Mouse (Mus musculus) MEL (cell line): ENCODE results near the gene Cage1.

Source experiments
- CTCF ChIP-seq, 3 experiments: IDR thresholded peaks in 2 of 3; conservative IDR thresholded peaks in 1 of 3; 2 replicates each; pipeline ENCODE4 v1.5.1; 2011 to 2012; ENCODE audit warnings: low read length in 3 of 3, low read depth in 2 of 3, mild to moderate bottlenecking in 2 of 3, improper control_type of control experiment in 1 of 3, inconsistent platforms in 1 of 3, mixed read lengths in 1 of 3, moderate library complexity in 1 of 3; ENCODE audit not compliant: control insufficient read depth in 1 of 3, insufficient read depth in 1 of 3, poor library complexity in 1 of 3, severe bottlenecking in 1 of 3
- E2F4 ChIP-seq: IDR thresholded peaks from 2 replicates; pipeline ENCODE4 v1.6.1; 2011; ENCODE audit warnings: low read depth, low read length, improper control_type of control experiment, borderline replicate concordance
- GATA1 ChIP-seq: IDR thresholded peaks from 2 replicates; pipeline ENCODE4 v1.6.1; 2011; ENCODE audit warnings: low read depth, low read length, improper control_type of control experiment
- POLR2A ChIP-seq, 2 experiments: IDR thresholded peaks; 2 replicates each; pipeline ENCODE4 v1.6.1; 2011 to 2012; ENCODE audit warnings: low read length in 2 of 2, mild to moderate bottlenecking in 2 of 2, control low read depth in 1 of 2, improper control_type of control experiment in 1 of 2, low read depth in 1 of 2, moderate library complexity in 1 of 2; ENCODE audit not compliant: control insufficient read depth in 1 of 2, insufficient read depth in 1 of 2, poor library complexity in 1 of 2
- POLR2AphosphoS2 ChIP-seq: IDR thresholded peaks from 2 replicates; pipeline ENCODE4 v1.6.1; 2011; ENCODE audit warnings: low read length, improper control_type of control experiment
- USF2 ChIP-seq, 2 experiments: IDR thresholded peaks; 2 replicates each; pipeline ENCODE4 v1.6.1; 2011 to 2012; ENCODE audit warnings: improper control_type of control experiment in 2 of 2, low read length in 2 of 2, borderline replicate concordance in 1 of 2, inconsistent platforms in 1 of 2, low read depth in 1 of 2, mild to moderate bottlenecking in 1 of 2; ENCODE audit not compliant: insufficient read depth in 1 of 2
- ZC3H11A ChIP-seq: IDR thresholded peaks from 2 replicates; pipeline ENCODE4 v1.6.1; 2012; ENCODE audit warnings: low read depth, mild to moderate bottlenecking, inconsistent platforms, low read length, improper control_type of control experiment

DNA sequence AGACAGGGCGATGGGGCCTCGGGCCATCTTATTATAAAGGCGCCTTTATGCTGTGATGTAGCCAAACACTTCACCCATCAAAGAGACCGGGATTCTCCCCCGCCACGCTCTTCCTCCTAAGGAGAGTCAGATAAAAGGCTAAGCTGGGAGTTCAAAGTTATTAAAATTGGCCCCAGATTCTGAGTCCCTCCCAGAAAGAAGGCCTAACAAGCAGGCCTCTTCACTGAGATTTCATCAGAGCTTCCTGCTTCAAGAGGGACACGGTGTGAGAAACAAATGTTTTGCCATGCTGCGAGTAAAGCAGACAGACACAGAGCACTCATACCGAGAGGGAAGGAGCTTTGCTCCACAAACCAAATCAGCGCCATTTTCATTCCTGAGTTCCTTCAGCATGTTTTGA, 69.3 kb downstream of the Cage1 start:
- no peak for TF ChIP-seq CTCF (IDR thresholded peaks at IDR 0.05 in 2 of 3, conservative IDR thresholded peaks at IDR 0.05 in 1 of 3; ENCODE audit: control insufficient read depth in 1 of 3, insufficient read depth in 1 of 3, low read depth in 2 of 3, low read length in 3 of 3, poor library complexity in 1 of 3, severe bottlenecking in 1 of 3)
- no peak for TF ChIP-seq POLR2AphosphoS2
- no peak for TF ChIP-seq POLR2A (IDR thresholded peaks at IDR 0.05; ENCODE audit: control insufficient read depth in 1 of 2, insufficient read depth in 1 of 2, low read depth in 1 of 2, low read length in 2 of 2, poor library complexity in 1 of 2)
- TF ChIP-seq E2F4 = no peak
- no peak for TF ChIP-seq ZC3H11A
- TF ChIP-seq USF2 (IDR thresholded peaks at IDR 0.05; ENCODE audit: borderline replicate concordance in 1 of 2, insufficient read depth in 1 of 2, low read depth in 1 of 2, low read length in 2 of 2) = no peak
- TF ChIP-seq GATA1 = no peak
